In the genomic region with DNA sequence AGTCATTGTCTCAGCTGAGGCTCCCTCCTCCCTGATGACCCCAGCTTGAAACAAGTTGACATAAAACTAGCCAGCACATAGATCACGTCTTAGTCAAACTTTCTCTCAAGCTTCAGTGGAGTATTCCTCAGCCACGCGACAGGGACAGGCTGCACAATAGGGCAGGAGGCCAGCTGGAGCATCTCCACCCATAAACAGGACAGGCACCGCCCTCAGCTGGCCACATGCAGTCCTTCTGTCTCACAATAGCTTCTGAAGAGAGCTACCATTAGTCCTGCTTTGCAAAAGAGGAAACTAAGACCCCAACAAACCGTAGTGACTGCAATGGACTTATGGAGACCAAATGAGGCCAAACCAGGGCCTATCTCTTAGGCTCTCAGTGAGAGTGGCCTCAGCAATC, we compare ENCODE assay signal across 9 mouse cellular contexts. TPM values are rescaled to one million over a fixed set of nuclear protein-coding genes. Genes with fewer than 3 reads are reported as not detected.
DNase-seq lines count a peak whose midpoint lies in the region; TF ChIP-seq lines count a peak whose summit lies in the region.
"Had no signal": no experiment of that assay in that cellular context is flagged by ENCODE, and none has a peak within 500 bp of the region (broad histone marks: within the 10 kb centered on the region; RNA-seq: fewer than 3 reads in every experiment).

No protein-coding gene starts in this region.

- no peaks in the 10 kb centered on the region for H3K27me3 ChIP-seq in thymus, adult 2 months (ENCODE audit: control insufficient read depth, insufficient read depth, low read length)

- DNase-seq in adrenal gland, postnatal 10 days, result peak; percentile 65
- DNase-seq in adrenal gland, adult 18-20 months (ENCODE audit: low spot score in 2 of 2), result no peak
- DNase-seq in thymus, adult 2 months, result no peak
- DNase-seq in thymus, postnatal 4 days, result no peak
- peak; percentile 73 for DNase-seq in heart, postnatal 4 days
- DNase-seq in right cerebral cortex, postnatal 25 days, result no peak
- no peak for DNase-seq in thymus, postnatal 10 days (ENCODE audit: low spot score in 2 of 2)

- no peak for TF ChIP-seq POLR2A in thymus, adult 2 months (IDR thresholded peaks at IDR 0.05; ENCODE audit: control insufficient read depth, extremely low read depth, insufficient read depth, low read length, poor library complexity)

- H3K79me2 ChIP-seq in macrophage (ENCODE audit: inconsistent target), result no peaks in the 10 kb centered on the region

- H3K4me3 ChIP-seq in thymus, adult 2 months (ENCODE audit: control insufficient read depth, insufficient read depth, low read length), result no peak overlapping the region
- H3K4me3 ChIP-seq in macrophage (ENCODE audit: inconsistent target), result no peak overlapping the region

- 16% methylated on average over 5 of the region's 5 CpGs for WGBS in thymus, adult 2 months
- WGBS in macrophage (ENCODE audit: missing documents), result 56% methylated on average over 5 of the region's 5 CpGs

- TF ChIP-seq CTCF in thymus, adult 2 months (IDR thresholded peaks at IDR 0.05; ENCODE audit: borderline replicate concordance, control insufficient read depth, extremely low read depth, insufficient read depth, low read length, poor library complexity), result no peak

- peaks cover 49% of the 10 kb centered on the region for H3K4me1 ChIP-seq in thymus, adult 2 months (replicated peaks; ENCODE audit: control insufficient read depth, insufficient read depth, low read length)

- H3K27ac ChIP-seq in thymus, adult 2 months (ENCODE audit: control insufficient read depth, insufficient read depth, low read length), result peak overlapping the region; percentile 14; the same call in 1 of the 2 replicates
- 0 out of 2 replicates have a peak overlapping the region, but pooled peaks have one; percentile 15 for H3K27ac ChIP-seq in macrophage

- H3K36me3 ChIP-seq in thymus, adult 2 months (ENCODE audit: control insufficient read depth, insufficient read depth, low read length), result no peaks in the 10 kb centered on the region
- no peaks in the 10 kb centered on the region for H3K36me3 ChIP-seq in macrophage (ENCODE audit: inconsistent target)

RNA-seq across cellular contexts. Expression of gene Treh, which starts 27.6 kb away (rescaled TPM):
- not detected for total RNA-seq in adrenal gland, postnatal 10 days (2021)
- not detected for total RNA-seq in adrenal gland, adult 18-20 months (2021)
- polyA plus RNA-seq in thymus, adult 2 months (2012; rRNA removed), result 0.15 and 0.29 TPM in 2 replicates
- total RNA-seq in heart, postnatal 4 days (2021), result not detected
- total RNA-seq in macrophage (2018; cell fraction: chromatin; rRNA removed), result not detected
- total RNA-seq in macrophage (2018; cell fraction: cytosol; rRNA removed), result not detected
- not detected for total RNA-seq in macrophage (2018; cell fraction: nucleus; rRNA removed)
- not detected in 3 replicates for polyA plus RNA-seq in macrophage (2018)
- polyA plus RNA-seq: C2C12 had no signal

RNA-seq across cellular contexts. Expression of gene Ddx6, which starts 40.8 kb away (rescaled TPM):
- total RNA-seq in adrenal gland, postnatal 10 days (2021), result 100 to 1,000 TPM; 106 to 118 TPM
- total RNA-seq in adrenal gland, adult 18-20 months (2021), result 100 to 1,000 TPM; 113 to 140 TPM
- polyA plus RNA-seq in thymus, adult 2 months (2012; rRNA removed), result 29.2 and 35.6 TPM in 2 replicates
- 100 to 1,000 TPM in 1 of 2 experiments, 10 to 100 TPM in 1; 99.8 to 101 TPM for total RNA-seq in heart, postnatal 4 days (2021)
- total RNA-seq in macrophage (2018; cell fraction: chromatin; rRNA removed), result 100 to 1,000 TPM in 25 of 26 experiments, 10 to 100 TPM in 1; 97.4 to 201 (median 127) TPM
- 100 to 1,000 TPM; 103 to 169 (median 130) TPM for total RNA-seq in macrophage (2018; cell fraction: cytosol; rRNA removed)
- total RNA-seq in macrophage (2018; cell fraction: nucleus; rRNA removed), result 100 to 1,000 TPM; 122 to 185 (median 135) TPM
- polyA plus RNA-seq in macrophage (2018), result 72.2 to 89.3 TPM (median 77.9 TPM) in 3 replicates

Comparison
In these comparisons a context has a peak if more than half of its experiments do, and no peak if none do; other contexts are left out.
1. DNase-seq: peak in adrenal gland, postnatal 10 days (single experiment) and heart, postnatal 4 days (single experiment); none in adrenal gland, adult 18-20 months (0 of 2), thymus, adult 2 months (single experiment), thymus, postnatal 4 days (single experiment), right cerebral cortex, postnatal 25 days (single experiment) and thymus, postnatal 10 days (0 of 2).